Mouse (Mus musculus) adrenal gland, adult (tissue): ENCODE data around the gene Mup13.
"Not testable (repeated sequence)": the region's sequence is repeated elsewhere in the genome, so short reads cannot be mapped to it uniquely, and the experiment has no call there.

Experiments used
- DNase-seq, 2 experiments: peaks; one replicate each; pipeline ENCODE4 v3.0.0; 2022 to 2023; ENCODE audit warnings: low spot score in 1 of 2; ENCODE audit not compliant: inconsistent age in 2 of 2

The Mup13 gene

DNA sequence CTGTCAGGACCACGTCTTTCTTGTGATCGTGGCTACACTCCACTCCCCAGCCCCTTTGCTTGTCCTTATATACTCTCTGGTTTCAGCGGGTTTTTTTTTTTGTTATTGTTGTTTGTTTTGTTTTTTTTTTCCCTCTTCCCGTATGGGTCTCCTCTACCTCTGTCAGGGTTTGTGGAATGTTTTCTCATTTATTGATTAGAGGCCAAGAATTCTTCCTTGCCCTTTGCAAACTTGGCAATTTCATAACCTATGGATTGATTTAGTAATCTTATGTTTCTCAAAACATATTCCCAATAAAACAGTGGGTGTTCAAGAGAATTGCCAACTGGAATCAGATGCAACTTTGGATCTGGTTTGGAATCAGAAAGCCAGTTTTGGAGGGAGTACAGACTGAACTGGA, at the start of gene Mup13:
Gene Mup13 (minus strand): TSS at position 101 of the 400 bp plus-strand sequence.
- not testable (repeated sequence) for DNase-seq
